Mouse (Mus musculus): ENCODE data around the gene Armh1. TPM values are rescaled to one million over a fixed set of nuclear protein-coding genes. Genes with fewer than 3 reads are reported as not detected.

Armh1 gene
- polyA plus RNA-seq, 1 experiment from 2014 or later: 0.14 TPM

- peak; percentile 91 for ATAC-seq (replicated peaks; ENCODE audit: low FRiP score, low TSS enrichment, low read depth)
- H3K9me3 ChIP-seq (ENCODE audit: control insufficient read depth, low read length): no peaks in the 10 kb centered on the region
- peak within 1 kb of the TSS; percentile 59 for H3K9ac ChIP-seq (ENCODE audit: low read length)
- peak within 1 kb of the TSS; percentile 75 for H3K4me2 ChIP-seq (ENCODE audit: low read length)
- H3K4me1 ChIP-seq (replicated peaks; ENCODE audit: control insufficient read depth, insufficient read depth, low read length): peaks cover 13% of the 10 kb centered on the region
- WGBS: 1% methylated on average over 42 of the region's 42 CpGs
- DNase-seq (ENCODE audit: low spot score): peak; percentile 99
- no peaks in the 10 kb centered on the region for H3K27me3 ChIP-seq (replicated peaks; ENCODE audit: control insufficient read depth, insufficient read depth, low read length)
- H3K4me3 ChIP-seq (ENCODE audit: low read depth, low read length): peak within 1 kb of the TSS; percentile 86
- peaks cover 29% of the 10 kb centered on the region for H3K36me3 ChIP-seq (ENCODE audit: control insufficient read depth, insufficient read depth, low read length)
- H3K27ac ChIP-seq (ENCODE audit: low read depth): peak within 1 kb of the TSS; percentile 70; the same call in 1 of the 2 replicates
These were observed 69.8 kb downstream of the Armh1 start, which contains the start of gene Kif2c for GRCm38 (mm10) chr4:117181863-117182758. TSS of gene Kif2c (minus strand) at chr4:117182639.

GRCm38 (mm10) chr4:117169936-117170335 lies 82.0 kb downstream of the Armh1 start:
- Histone ChIP-seq H3K27ac (ENCODE audit: low read depth) (no peak overlapping the region), H3K4me3 (ENCODE audit: low read depth, low read length) (no peak overlapping the region), H3K4me1 (replicated peaks; ENCODE audit: control insufficient read depth, insufficient read depth, low read length) (no peaks in the 10 kb centered on the region), H3K36me3 (ENCODE audit: control insufficient read depth, insufficient read depth, low read length) (peaks cover 100% of the 10 kb centered on the region), H3K4me2 (ENCODE audit: low read length) (no peak overlapping the region), H3K27me3 (replicated peaks; ENCODE audit: control insufficient read depth, insufficient read depth, low read length) (no peaks in the 10 kb centered on the region), H3K9me3 (ENCODE audit: control insufficient read depth, low read length) (no peaks in the 10 kb centered on the region), H3K9ac (ENCODE audit: low read length) (no peak overlapping the region)
- ATAC-seq (replicated peaks; ENCODE audit: low FRiP score, low TSS enrichment, low read depth): no peak
- WGBS: 83% methylated on average over 5 of the region's 5 CpGs
- no peak for DNase-seq (ENCODE audit: low spot score)

Other genes starting within 250 kb of the Armh1 start
- gene Eif2b3, start 232.7 kb downstream of the Armh1 start, polyA plus RNA-seq (2014; fragmentation: Nextera tagmentation; extraction: Ambion mirVana): 41.2 and 48.0 TPM in 2 replicates
- 8.2 and 8.4 TPM in 2 replicates for gene Ptch2, start 156.1 kb downstream of the Armh1 start, polyA plus RNA-seq (2014; fragmentation: Nextera tagmentation; extraction: Ambion mirVana)
- gene Btbd19, start 126.4 kb downstream of the Armh1 start, polyA plus RNA-seq (2014; fragmentation: Nextera tagmentation; extraction: Ambion mirVana): 6.6 and 7.2 TPM in 2 replicates
- not detected in 2 replicates for gene Tctex1d4, start 125.3 kb downstream of the Armh1 start, polyA plus RNA-seq (2014; fragmentation: Nextera tagmentation; extraction: Ambion mirVana)
- gene Plk3, start 118.2 kb downstream of the Armh1 start, polyA plus RNA-seq (2014; fragmentation: Nextera tagmentation; extraction: Ambion mirVana): 3.1 and 3.7 TPM in 2 replicates
- 1,373 and 1,522 TPM in 2 replicates for gene Rps8, start 95.9 kb downstream of the Armh1 start, polyA plus RNA-seq (2014; fragmentation: Nextera tagmentation; extraction: Ambion mirVana)
- 53.4 and 59.0 TPM in 2 replicates for gene Kif2c, start 69.5 kb downstream of the Armh1 start, polyA plus RNA-seq (2014; fragmentation: Nextera tagmentation; extraction: Ambion mirVana)
- gene Tmem53, start 174 bp downstream of the Armh1 start, polyA plus RNA-seq (2014; fragmentation: Nextera tagmentation; extraction: Ambion mirVana): 8.3 and 10.3 TPM in 2 replicates
- gene Rnf220, start 244.9 kb upstream of the Armh1 start, polyA plus RNA-seq (2014; fragmentation: Nextera tagmentation; extraction: Ambion mirVana): 58.7 and 65.1 TPM in 2 replicates

All from intestine, embryonic 14.5 days (tissue).